Mouse (Mus musculus) ZHBTc4 (cell line): ENCODE measurements around the gene Ccdc30.

Source experiments
- DNase-seq: peaks from one replicate; pipeline ENCODE4 v3.0.0-alpha.2; 2011; ENCODE audit warnings: low read depth, low spot score

The Ccdc30 gene

DNA sequence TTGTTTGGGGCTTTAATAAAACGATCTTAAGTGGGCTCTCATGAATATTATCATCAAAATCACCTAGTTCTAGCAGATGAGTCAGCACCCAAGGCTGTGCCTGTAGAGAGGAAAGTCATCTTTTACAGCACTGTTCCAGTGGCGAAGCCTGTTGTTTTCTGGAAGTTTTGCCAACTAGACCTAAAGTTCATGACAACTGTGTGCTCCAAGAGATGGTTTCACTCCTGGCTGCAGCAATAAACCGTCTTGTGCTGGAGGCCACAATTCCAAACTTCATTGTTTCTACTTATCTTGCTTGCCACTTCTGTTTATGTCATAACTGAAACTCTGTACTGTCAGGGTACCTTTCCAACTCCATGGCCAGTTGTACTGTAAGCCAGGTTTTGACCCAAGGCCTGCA is 1.9 kb upstream of the Ccdc30 start:
- DNase-seq = no peak

DNA sequence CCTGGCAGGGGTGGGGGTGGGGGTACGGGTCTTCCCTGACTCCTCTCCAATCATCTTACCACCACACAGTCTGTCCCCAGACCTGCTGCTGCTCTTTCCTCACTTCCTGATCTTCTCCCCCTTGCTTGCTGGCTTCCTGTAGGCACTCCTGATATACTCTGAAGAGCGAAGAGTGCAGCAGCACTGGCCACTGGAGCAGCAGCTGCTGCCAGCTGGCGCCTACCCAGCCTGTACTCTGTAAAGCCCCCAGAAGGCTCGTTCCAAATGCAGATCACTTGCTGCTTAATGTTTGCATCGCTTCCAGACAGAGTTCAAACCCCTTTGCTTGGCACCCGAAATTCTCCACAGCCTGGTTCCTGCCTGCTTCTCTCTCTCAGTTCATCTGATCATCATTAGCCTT is 2.5 kb downstream of the Ccdc30 start:
- no peak for DNase-seq

GRCm38 (mm10) chr4:119411877-119412650 is 3.3 kb downstream of the Ccdc30 start:
- DNase-seq = peak; percentile 74

DNA sequence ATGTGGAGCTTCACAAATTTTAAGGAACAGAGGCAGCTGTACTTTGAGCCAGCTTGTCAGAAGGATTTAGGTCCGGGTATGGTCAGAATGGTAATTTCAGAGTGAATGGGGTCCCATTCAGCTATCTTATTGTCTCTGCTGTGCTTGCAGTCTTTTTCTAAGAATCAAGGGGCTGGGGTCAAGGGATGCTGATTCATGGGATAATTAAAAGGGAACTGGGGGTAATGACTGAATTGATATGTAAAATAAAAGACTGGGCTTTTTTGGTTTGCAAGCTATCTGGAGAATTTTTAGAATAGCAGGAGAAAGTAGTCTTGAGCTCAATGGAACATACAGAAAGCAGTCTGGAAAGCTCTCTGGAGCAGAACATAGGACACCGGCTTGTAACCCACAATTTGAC is 11.9 kb downstream of the Ccdc30 start:
- peak; percentile 75 for DNase-seq

GRCm38 (mm10) chr4:119400896-119401295 is 14.4 kb downstream of the Ccdc30 start:
- DNase-seq = peak; percentile 77

DNA sequence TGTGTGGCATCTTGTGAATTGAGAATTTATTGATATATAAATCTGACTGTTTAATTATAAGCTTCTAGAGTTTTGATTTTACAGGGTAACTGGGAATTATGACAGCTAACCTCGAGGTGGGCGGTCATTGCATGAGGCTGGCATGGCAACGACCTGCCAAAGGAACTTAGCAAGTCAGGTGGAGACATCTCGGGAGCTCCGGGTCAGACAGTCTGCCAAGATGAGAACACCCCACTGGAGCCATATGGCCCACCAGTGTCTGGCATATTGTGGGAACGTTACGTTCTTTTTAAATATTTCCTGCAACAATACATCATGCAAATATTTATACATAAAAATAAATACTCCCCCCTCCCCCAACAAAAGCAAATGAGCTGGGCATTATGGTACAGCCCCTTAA is 16.6 kb downstream of the Ccdc30 start:
- DNase-seq = no peak

GRCm38 (mm10) chr4:119390369-119390768 is 25.0 kb downstream of the Ccdc30 start:
- peak; percentile 85 for DNase-seq

GRCm38 (mm10) chr4:119389184-119389583 is 26.1 kb downstream of the Ccdc30 start:
- no peak for DNase-seq

DNA sequence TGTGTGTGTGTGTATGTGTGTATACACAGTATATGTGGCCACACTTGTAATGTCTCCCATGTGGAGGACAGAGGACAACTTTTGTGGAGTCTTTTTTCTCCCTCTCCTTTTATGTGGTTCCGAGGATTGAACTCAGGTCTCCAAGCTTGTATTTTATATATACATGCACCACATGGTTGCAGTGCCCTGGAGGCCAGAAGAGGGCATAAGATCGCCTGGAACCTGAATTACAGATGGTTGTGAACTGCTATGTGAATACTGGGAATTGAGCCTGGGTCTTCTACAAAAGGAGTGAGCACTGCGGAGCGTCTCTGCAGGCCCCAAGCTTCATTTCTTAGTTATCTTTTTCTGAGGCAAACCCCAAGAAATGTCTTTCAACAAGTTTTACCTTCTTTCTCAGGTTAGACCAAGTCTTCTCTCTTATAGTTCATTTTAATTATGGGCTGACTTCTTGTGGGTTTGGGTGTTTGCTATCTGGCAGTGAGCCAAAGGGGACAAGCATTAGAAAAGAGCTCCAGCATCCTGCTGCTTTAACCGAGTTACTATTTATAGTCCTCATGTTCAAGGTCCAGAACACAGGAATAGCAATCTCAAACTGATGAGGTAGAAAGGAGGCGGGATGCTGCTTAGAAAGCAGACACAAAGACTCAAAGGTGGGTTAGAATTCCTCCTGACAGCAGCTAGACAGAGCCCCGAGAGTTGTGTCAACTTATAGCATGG is 33.7 kb downstream of the Ccdc30 start:
- no peak for DNase-seq

DNA sequence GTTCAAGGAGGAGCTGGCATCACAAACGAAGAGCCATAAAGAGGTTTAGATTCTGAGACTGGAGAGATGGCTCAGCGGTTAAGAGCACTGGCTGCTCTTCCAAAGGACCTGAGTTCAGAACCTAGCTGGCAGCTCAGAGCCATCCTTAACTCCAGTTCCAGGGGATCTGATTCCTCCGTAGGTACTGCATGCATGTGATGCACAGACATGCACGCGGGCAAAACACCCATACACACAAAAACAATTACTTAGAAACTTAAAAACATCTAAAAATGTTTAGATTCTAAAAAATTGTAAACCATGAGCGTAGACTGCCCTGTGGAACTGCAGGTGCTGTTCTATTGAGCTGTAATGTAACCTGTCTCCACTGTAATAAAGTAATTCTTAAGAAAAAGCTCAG is 45.9 kb downstream of the Ccdc30 start:
- peak; percentile 82 for DNase-seq

DNA sequence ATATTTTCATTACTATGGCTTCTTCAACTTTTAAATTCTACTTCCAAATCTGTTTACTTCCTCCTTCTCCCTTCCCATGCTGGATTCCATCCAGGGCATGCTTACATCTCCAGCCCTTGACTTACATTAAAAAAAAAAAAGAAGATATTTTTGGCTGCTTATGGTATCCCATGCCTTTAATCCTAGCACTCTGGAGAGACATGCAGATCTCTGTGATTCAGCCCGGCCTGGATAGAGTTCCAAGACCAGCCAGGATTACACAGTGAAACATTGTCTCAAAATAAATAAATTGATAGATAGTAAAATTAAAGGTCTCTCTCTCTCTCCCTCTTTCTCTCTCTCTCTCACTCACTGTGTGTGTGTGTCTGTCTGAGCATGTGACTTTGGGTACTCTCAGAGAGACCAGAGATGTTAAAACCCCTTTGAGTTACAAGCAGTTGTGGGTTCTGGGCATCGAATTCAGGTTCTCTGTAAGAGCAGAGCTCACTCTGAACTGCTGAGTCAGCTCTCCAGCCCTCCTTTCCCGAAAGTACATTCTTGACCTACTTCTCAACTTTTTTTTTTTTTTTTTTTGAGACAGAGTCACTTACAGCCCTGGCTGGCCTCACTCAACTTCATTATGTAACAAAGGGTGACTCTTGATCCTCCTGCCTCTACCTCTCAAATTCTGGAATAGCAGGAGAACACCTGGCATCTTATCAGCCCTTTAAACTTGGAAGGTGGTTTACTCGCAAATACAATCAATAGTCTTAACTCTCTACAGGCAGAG is 48.4 kb downstream of the Ccdc30 start:
- no peak for DNase-seq

DNA sequence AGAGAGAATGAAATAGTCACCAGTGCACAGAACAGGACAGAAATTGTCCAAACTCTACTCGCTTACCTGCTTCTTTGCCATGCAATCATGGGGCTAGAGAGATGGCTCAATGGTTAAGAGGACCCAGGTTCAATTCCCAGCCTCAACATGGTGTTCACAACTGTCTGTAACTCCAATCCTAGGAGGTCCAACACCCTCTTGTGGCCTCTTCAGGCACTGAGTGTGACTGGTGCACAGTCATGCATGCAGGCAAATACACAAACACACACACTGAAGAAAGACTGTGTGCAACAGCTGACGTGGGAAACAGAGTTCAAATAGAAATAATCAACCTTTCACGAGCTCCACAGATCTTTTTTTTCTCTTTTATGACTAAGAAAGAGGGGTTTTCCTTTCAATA is 53.1 kb downstream of the Ccdc30 start:
- DNase-seq = peak; percentile 43

GRCm38 (mm10) chr4:119359196-119359971 is 55.9 kb downstream of the Ccdc30 start:
- DNase-seq = peak; percentile 62

- DNase-seq = no peak
Measured at GRCm38 (mm10) chr4:119345508-119345907, 69.8 kb downstream of the Ccdc30 start.

DNA sequence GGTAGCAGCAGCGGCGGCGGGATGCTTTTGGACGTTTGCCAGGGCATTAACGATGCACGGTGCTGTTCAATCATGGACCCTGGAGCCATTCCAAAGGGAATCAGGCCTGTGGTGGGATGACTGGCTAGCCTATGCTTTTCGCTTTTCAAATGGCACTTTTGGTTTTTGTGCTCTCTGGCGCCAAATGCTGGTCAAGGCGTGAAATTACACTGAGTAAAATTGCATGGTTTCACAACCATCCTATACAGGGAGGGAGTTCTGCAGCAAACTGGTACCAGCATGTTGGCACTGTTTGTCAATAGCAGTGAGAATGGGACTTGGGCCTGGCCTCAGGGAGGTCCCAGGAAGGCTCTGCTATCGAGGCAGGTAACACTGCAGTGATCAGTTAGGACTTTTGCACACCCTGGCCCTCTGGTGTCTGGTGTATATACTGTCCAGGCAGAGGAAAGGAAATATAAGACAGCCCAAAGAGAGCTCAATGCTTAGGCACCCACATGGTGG is 76.4 kb downstream of the Ccdc30 start:
- DNase-seq = peak; percentile 80

GRCm38 (mm10) chr4:119338422-119338821 is 76.9 kb downstream of the Ccdc30 start:
- no peak for DNase-seq

DNA sequence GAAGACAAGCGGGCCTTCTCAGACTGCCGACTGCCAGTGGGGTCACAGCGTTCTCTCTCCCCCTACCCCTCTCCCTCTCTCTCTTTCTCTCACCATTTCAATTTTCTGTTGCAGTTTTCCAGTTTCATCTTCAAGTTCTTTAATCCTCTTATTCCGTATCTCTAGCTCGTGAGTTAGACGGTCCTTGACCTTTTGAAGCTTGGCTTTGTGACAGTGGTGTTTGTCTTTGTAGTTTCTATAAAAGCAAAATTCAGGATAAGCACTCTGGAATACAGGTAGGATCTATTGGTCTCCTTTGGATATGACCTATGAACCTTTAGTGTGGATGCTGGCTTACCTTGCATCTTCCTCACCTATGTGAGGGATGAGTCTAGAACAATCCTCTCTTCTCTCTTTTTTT is 81.8 kb downstream of the Ccdc30 start:
- no peak for DNase-seq

DNA sequence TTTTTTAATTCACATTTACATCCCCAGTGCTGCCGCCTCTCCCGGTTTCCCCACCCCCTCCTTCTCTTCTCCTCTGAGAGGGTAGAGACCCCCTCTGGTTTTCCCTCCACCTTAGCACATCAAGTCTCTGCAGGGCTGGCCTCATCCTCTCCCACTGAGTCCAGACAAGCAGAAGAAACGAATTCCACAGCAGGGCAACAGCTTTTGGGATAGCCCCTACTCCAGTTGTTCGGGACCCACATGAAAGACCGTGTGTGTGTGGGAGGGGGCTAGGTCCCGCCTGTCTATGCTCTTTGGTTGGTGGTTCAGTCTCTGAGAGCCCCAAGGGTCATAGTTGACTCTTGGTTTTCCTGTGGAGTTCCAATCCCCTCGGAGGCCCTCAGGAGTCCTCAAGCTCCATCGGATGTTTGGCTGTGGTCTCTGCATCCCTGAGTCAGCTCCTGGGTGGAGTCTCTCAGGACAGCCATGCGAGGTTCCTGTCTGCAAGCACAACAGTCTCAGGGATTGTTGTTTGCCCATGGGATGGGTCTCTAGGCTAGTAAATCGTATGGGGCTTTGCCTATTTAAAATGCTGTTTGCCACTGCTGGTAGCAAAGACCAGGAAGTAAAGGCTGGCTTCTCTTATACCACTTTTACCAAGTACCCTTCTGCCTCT is 94.3 kb downstream of the Ccdc30 start:
- DNase-seq = no peak

GRCm38 (mm10) chr4:119320131-119320830 is 95.0 kb downstream of the Ccdc30 start, which contains the start of gene Ppih:
Ppih (minus strand) TSS chr4:119320546.
- DNase-seq = peak; percentile 97

- DNase-seq = no peak
Measured at GRCm38 (mm10) chr4:119313756-119314155, 101.6 kb downstream of the Ccdc30 start.
